Mouse (Mus musculus): ENCODE data around the gene Trim67. TPM values are rescaled to one million over a fixed set of nuclear protein-coding genes. Genes with fewer than 3 reads are reported as not detected.

The Trim67 gene
- polyA plus RNA-seq, 1 experiment from 2014 or later: 0.70 TPM

GRCm38 (mm10) chr8:124869708-124870107, 76.8 kb downstream of the Trim67 start:
- Histone ChIP-seq H3K9me3 (ENCODE audit: low read depth, low read length) (no peaks in the 10 kb centered on the region), H3K27me3 (ENCODE audit: insufficient read depth, low read length) (no peaks in the 10 kb centered on the region), H3K4me3 (ENCODE audit: low read depth, low read length) (no peak overlapping the region), H3K4me2 (no peak overlapping the region), H3K9ac (no peak overlapping the region), H3K27ac (ENCODE audit: low read depth) (no peak overlapping the region), H3K36me3 (ENCODE audit: insufficient read depth) (peaks cover 49% of the 10 kb centered on the region), H3K4me1 (ENCODE audit: insufficient read depth) (no peaks in the 10 kb centered on the region; the same call in 1 of the 2 replicates)
- whole genome bisulfite sequencing: 65% methylated on average over 6 of the region's 6 CpGs
- TF ChIP-seq CTCF (IDR thresholded peaks at IDR 0.05; ENCODE audit: low read depth): no peak
- DNase-seq: no peak
- no peak for ATAC-seq (ENCODE audit: insufficient read depth)

- TF ChIP-seq CTCF (IDR thresholded peaks at IDR 0.05; ENCODE audit: low read depth): no peak
- no peaks in the 10 kb centered on the region for H3K27me3 ChIP-seq (ENCODE audit: insufficient read depth, low read length)
- H3K9ac ChIP-seq: no peak overlapping the region
- no peak overlapping the region for H3K27ac ChIP-seq (ENCODE audit: low read depth)
- H3K4me2 ChIP-seq: no peak overlapping the region
- no peaks in the 10 kb centered on the region for H3K4me1 ChIP-seq (ENCODE audit: insufficient read depth)
- H3K36me3 ChIP-seq (ENCODE audit: insufficient read depth): peaks cover 63% of the 10 kb centered on the region
- ATAC-seq (ENCODE audit: insufficient read depth) (no peak), DNase-seq (no peak)
- 87% methylated on average over 7 of the region's 7 CpGs for WGBS
- no peaks in the 10 kb centered on the region for H3K9me3 ChIP-seq (ENCODE audit: low read depth, low read length)
- H3K4me3 ChIP-seq (ENCODE audit: low read depth, low read length): no peak overlapping the region
These were observed 78.6 kb downstream of the Trim67 start for GRCm38 (mm10) chr8:124871474-124871873.

- Histone ChIP-seq H3K4me3 (ENCODE audit: low read depth, low read length) (no peak overlapping the region), H3K27me3 (ENCODE audit: insufficient read depth, low read length) (no peaks in the 10 kb centered on the region), H3K9ac (no peak overlapping the region), H3K36me3 (ENCODE audit: insufficient read depth) (peaks cover 69% of the 10 kb centered on the region), H3K9me3 (ENCODE audit: low read depth, low read length) (no peaks in the 10 kb centered on the region), H3K4me1 (ENCODE audit: insufficient read depth) (no peaks in the 10 kb centered on the region), H3K27ac (ENCODE audit: low read depth) (no peak overlapping the region), H3K4me2 (no peak overlapping the region)
- no peak for ATAC-seq (ENCODE audit: insufficient read depth)
- TF ChIP-seq CTCF (IDR thresholded peaks at IDR 0.05; ENCODE audit: low read depth): no peak
- no peak for DNase-seq
- 91% methylated on average over 7 of the region's 7 CpGs for WGBS
These were observed 79.2 kb downstream of the Trim67 start for GRCm38 (mm10) chr8:124872081-124872480.

- no peaks in the 10 kb centered on the region for H3K4me1 ChIP-seq (ENCODE audit: insufficient read depth)
- 66% methylated on average over 5 of the region's 5 CpGs for WGBS
- H3K4me2 ChIP-seq: no peak overlapping the region
- ATAC-seq (ENCODE audit: insufficient read depth) (no peak), DNase-seq (no peak)
- no peaks in the 10 kb centered on the region for H3K27me3 ChIP-seq (ENCODE audit: insufficient read depth, low read length)
- no peak for TF ChIP-seq CTCF (IDR thresholded peaks at IDR 0.05; ENCODE audit: low read depth)
- H3K9ac ChIP-seq: no peak overlapping the region
- H3K4me3 ChIP-seq (ENCODE audit: low read depth, low read length): no peak overlapping the region
- no peak overlapping the region for H3K27ac ChIP-seq (ENCODE audit: low read depth)
- H3K36me3 ChIP-seq (ENCODE audit: insufficient read depth): peaks cover 75% of the 10 kb centered on the region
- H3K9me3 ChIP-seq (ENCODE audit: low read depth, low read length): no peaks in the 10 kb centered on the region
These were observed 79.8 kb downstream of the Trim67 start for GRCm38 (mm10) chr8:124872690-124873089.

- H3K27me3 ChIP-seq (ENCODE audit: insufficient read depth, low read length): no peaks in the 10 kb centered on the region
- H3K4me2 ChIP-seq: no peak overlapping the region
- no peak for TF ChIP-seq CTCF (IDR thresholded peaks at IDR 0.05; ENCODE audit: low read depth)
- 80% methylated on average over 5 of the region's 5 CpGs for WGBS
- no peaks in the 10 kb centered on the region for H3K4me1 ChIP-seq (ENCODE audit: insufficient read depth)
- ATAC-seq (ENCODE audit: insufficient read depth): no peak
- H3K36me3 ChIP-seq (ENCODE audit: insufficient read depth): peaks cover 91% of the 10 kb centered on the region
- no peak for DNase-seq
- H3K9me3 ChIP-seq (ENCODE audit: low read depth, low read length): no peaks in the 10 kb centered on the region
- no peak overlapping the region for H3K9ac ChIP-seq
- H3K27ac ChIP-seq (ENCODE audit: low read depth): no peak overlapping the region
- H3K4me3 ChIP-seq (ENCODE audit: low read depth, low read length): no peak overlapping the region
These were observed 85.2 kb downstream of the Trim67 start for GRCm38 (mm10) chr8:124878141-124878540.

- no peak for ATAC-seq (ENCODE audit: insufficient read depth)
- H3K36me3 ChIP-seq (ENCODE audit: insufficient read depth): peaks cover 91% of the 10 kb centered on the region
- H3K27me3 ChIP-seq (ENCODE audit: insufficient read depth, low read length): no peaks in the 10 kb centered on the region
These were observed 86.1 kb downstream of the Trim67 start for GRCm38 (mm10) chr8:124878946-124879526.

More at GRCm38 (mm10) chr8:124878946-124879526, 86.1 kb downstream of the Trim67 start:
- H3K9ac ChIP-seq: no peak overlapping the region
- no peaks in the 10 kb centered on the region for H3K9me3 ChIP-seq (ENCODE audit: low read depth, low read length)
- TF ChIP-seq CTCF (IDR thresholded peaks at IDR 0.05; ENCODE audit: low read depth): no peak
- H3K4me3 ChIP-seq (ENCODE audit: low read depth, low read length): no peak overlapping the region
- no peak overlapping the region for H3K4me2 ChIP-seq
- H3K4me1 ChIP-seq (ENCODE audit: insufficient read depth): no peaks in the 10 kb centered on the region
- 61% methylated on average over 10 of the region's 10 CpGs for WGBS
- no peak for DNase-seq
- H3K27ac ChIP-seq (ENCODE audit: low read depth): no peak overlapping the region

Other genes starting within 250 kb of the Trim67 start
- 3.1 and 3.6 TPM in 2 replicates for gene Agt, start 223.4 kb upstream of the Trim67 start, polyA plus RNA-seq (2014; fragmentation: Nextera tagmentation; extraction: Ambion mirVana)
- 0.45 and 0.60 TPM in 2 replicates for gene Capn9, start 217.0 kb upstream of the Trim67 start, polyA plus RNA-seq (2014; fragmentation: Nextera tagmentation; extraction: Ambion mirVana)
- 45.6 and 46.0 TPM in 2 replicates for gene 2310022B05Rik, start 129.7 kb upstream of the Trim67 start, polyA plus RNA-seq (2014; fragmentation: Nextera tagmentation; extraction: Ambion mirVana)
- 52.5 and 54.7 TPM in 2 replicates for gene Ttc13, start 71.1 kb upstream of the Trim67 start, polyA plus RNA-seq (2014; fragmentation: Nextera tagmentation; extraction: Ambion mirVana)
- 26.4 and 27.2 TPM in 2 replicates for gene Arv1, start 71.0 kb upstream of the Trim67 start, polyA plus RNA-seq (2014; fragmentation: Nextera tagmentation; extraction: Ambion mirVana)
- gene Fam89a, start 41.3 kb upstream of the Trim67 start, polyA plus RNA-seq (2014; fragmentation: Nextera tagmentation; extraction: Ambion mirVana): 16.8 and 20.5 TPM in 2 replicates
- 115 and 118 TPM in 2 replicates for gene Gnpat, start 69.9 kb downstream of the Trim67 start, polyA plus RNA-seq (2014; fragmentation: Nextera tagmentation; extraction: Ambion mirVana)
- 43.5 and 44.5 TPM in 2 replicates for gene 2810004N23Rik, start 70.0 kb downstream of the Trim67 start, polyA plus RNA-seq (2014; fragmentation: Nextera tagmentation; extraction: Ambion mirVana)
- gene Exoc8, start 104.6 kb downstream of the Trim67 start, polyA plus RNA-seq (2014; fragmentation: Nextera tagmentation; extraction: Ambion mirVana): 8.9 and 9.8 TPM in 2 replicates
- 9.5 and 10.1 TPM in 2 replicates for gene Sprtn, start 104.8 kb downstream of the Trim67 start, polyA plus RNA-seq (2014; fragmentation: Nextera tagmentation; extraction: Ambion mirVana)
- gene Egln1, start 156.2 kb downstream of the Trim67 start, polyA plus RNA-seq (2014; fragmentation: Nextera tagmentation; extraction: Ambion mirVana): 14.4 and 16.2 TPM in 2 replicates
- gene Tsnax, start 219.9 kb downstream of the Trim67 start, polyA plus RNA-seq (2014; fragmentation: Nextera tagmentation; extraction: Ambion mirVana): 131 and 133 TPM in 2 replicates